Mouse (Mus musculus): Measurements from ENCODE around the gene Mllt3.

Gene Mllt3

GRCm38 (mm10) chr4:87944320-87944719 lies 88.8 kb downstream of the Mllt3 start:
- peak; percentile 31 for DNase-seq

GRCm38 (mm10) chr4:87942921-87943403 lies 90.2 kb downstream of the Mllt3 start:
- DNase-seq = no peak

GRCm38 (mm10) chr4:87939474-87940154 lies 93.5 kb downstream of the Mllt3 start:
- DNase-seq = no peak

- DNase-seq = no peak
Measured at GRCm38 (mm10) chr4:87936326-87936725, 96.8 kb downstream of the Mllt3 start.

- no peak for DNase-seq
Measured at GRCm38 (mm10) chr4:87933701-87934337, 99.3 kb downstream of the Mllt3 start.

GRCm38 (mm10) chr4:87930356-87931245 lies 102.6 kb downstream of the Mllt3 start:
- no peak for DNase-seq

- DNase-seq = no peak
Measured at GRCm38 (mm10) chr4:87928603-87929199, 104.5 kb downstream of the Mllt3 start.

GRCm38 (mm10) chr4:87927354-87927753 lies 105.8 kb downstream of the Mllt3 start:
- DNase-seq = no peak

- DNase-seq = no peak
Measured at GRCm38 (mm10) chr4:87920664-87921063, 112.5 kb downstream of the Mllt3 start.

GRCm38 (mm10) chr4:87911172-87911994 lies 121.8 kb downstream of the Mllt3 start:
- DNase-seq = no peak

GRCm38 (mm10) chr4:87905149-87905771 lies 127.9 kb downstream of the Mllt3 start:
- no peak for DNase-seq

GRCm38 (mm10) chr4:87904722-87905121 lies 128.4 kb downstream of the Mllt3 start:
- no peak for DNase-seq

- no peak for DNase-seq
Measured at GRCm38 (mm10) chr4:87902584-87902983, 130.6 kb downstream of the Mllt3 start.

GRCm38 (mm10) chr4:87901166-87901565 lies 132.0 kb downstream of the Mllt3 start:
- no peak for DNase-seq

- no peak for DNase-seq
Measured at GRCm38 (mm10) chr4:87893498-87893897, 139.7 kb downstream of the Mllt3 start.

GRCm38 (mm10) chr4:87893012-87893411 lies 140.2 kb downstream of the Mllt3 start:
- no peak for DNase-seq

- peak; percentile 13 for DNase-seq
Measured at GRCm38 (mm10) chr4:87883225-87883875, 149.8 kb downstream of the Mllt3 start.

GRCm38 (mm10) chr4:87881995-87882394 lies 151.2 kb downstream of the Mllt3 start:
- DNase-seq = no peak

GRCm38 (mm10) chr4:87881583-87881982 lies 151.6 kb downstream of the Mllt3 start:
- no peak for DNase-seq

GRCm38 (mm10) chr4:87880297-87880696 lies 152.9 kb downstream of the Mllt3 start:
- DNase-seq = no peak

GRCm38 (mm10) chr4:87878701-87879100 lies 154.5 kb downstream of the Mllt3 start:
- no peak for DNase-seq

All from right cerebral cortex, postnatal 25 days (tissue).